ENCODE assay signal across 16 mouse cellular contexts in the genomic region with DNA sequence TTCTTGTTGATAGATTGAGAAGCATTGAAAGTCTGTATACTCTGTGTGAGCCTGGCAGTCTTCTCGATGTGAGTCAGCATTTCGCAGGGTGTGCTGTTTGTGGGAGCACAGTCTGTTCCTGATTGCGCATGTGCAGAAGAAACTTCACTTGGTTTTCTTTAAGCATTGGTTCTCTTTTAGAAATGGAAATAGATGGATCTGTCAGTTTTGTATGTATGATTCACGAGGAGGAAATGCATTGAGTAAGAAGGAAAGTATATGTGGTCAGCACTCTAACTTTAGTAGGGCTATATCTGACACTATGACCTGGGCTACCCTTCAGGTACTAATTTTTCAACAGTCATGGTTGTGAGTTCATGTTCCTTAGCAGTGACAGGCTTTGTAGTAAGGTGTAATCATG. TPM values are rescaled to one million over a fixed set of nuclear protein-coding genes. Genes with fewer than 3 reads are reported as not detected.
DNase-seq lines count a peak whose midpoint lies in the region; ATAC-seq and TF ChIP-seq lines count a peak whose summit lies in the region.
"Had no signal": no experiment of that assay in that cellular context is flagged by ENCODE, and none has a peak within 500 bp of the region (broad histone marks: within the 10 kb centered on the region; RNA-seq: fewer than 3 reads in every experiment).

No protein-coding gene starts in this region.

- H3K79me2 ChIP-seq in liver, adult 2 months (ENCODE audit: control insufficient read depth, insufficient read depth, low read length), result peaks cover 8% of the 10 kb centered on the region; the same call in 1 of the 2 replicates

- WGBS in liver, adult 2 months, result 91% methylated on average over 4 of the region's 4 CpGs
- WGBS in kidney, adult 2 months, result 87% methylated on average over 4 of the region's 4 CpGs

- no peak for TF ChIP-seq CTCF in liver, adult 2 months (IDR thresholded peaks at IDR 0.05; ENCODE audit: low read depth, low read length)
- TF ChIP-seq CTCF in kidney, adult 2 months (conservative IDR thresholded peaks at IDR 0.05; ENCODE audit: insufficient read depth, insufficient read length, low read depth, low read length), result no peak

- no peak for DNase-seq in frontal cortex, postnatal 14 days (ENCODE audit: low spot score in 2 of 2)
- DNase-seq in liver, adult 2 months (ENCODE audit: extremely low read depth, low read depth, low spot score), result peak; percentile 32
- DNase-seq in liver, result no peak
- DNase-seq in c-Kit-positive CD71-negative TER-119-negative erythroid progenitor cells, embryonic 14.5 days (ENCODE audit: low read depth), result peak; percentile 20
- no peak for DNase-seq in kidney, adult 2 months
- no peak for DNase-seq in cerebellum, postnatal 14 days
- DNase-seq: adrenal gland, postnatal 25 days; cerebellum, adult 9-10 months; thymus, postnatal 4 days had no signal

- no peak for TF ChIP-seq POLR2A in liver, adult 2 months (IDR thresholded peaks at IDR 0.05; ENCODE audit: extremely low read depth, insufficient read depth, low read length)
- no peak for TF ChIP-seq POLR2A in kidney, adult 2 months (IDR thresholded peaks at IDR 0.05; ENCODE audit: low read depth, low read length)

- no peak overlapping the region for H3K4me3 ChIP-seq in liver, adult 2 months (ENCODE audit: insufficient read depth, low read depth, low read length)
- peak overlapping the region; percentile 19 for H3K4me3 ChIP-seq in megakaryocyte, embryonic 14.5 days (replicated peaks)
- H3K4me3 ChIP-seq in kidney, adult 2 months (ENCODE audit: insufficient read depth, low read depth, low read length), result no peak overlapping the region
- H3K4me3 ChIP-seq: erythroblast, embryonic 14.5 days; hindbrain, embryonic 12.5 days; kidney, embryonic 15.5 days; limb, embryonic 12.5 days; midbrain, embryonic 12.5 days had no signal

- H3K36me3 ChIP-seq in liver, adult 2 months (ENCODE audit: control insufficient read depth, insufficient read depth, low read length), result peaks cover 9% of the 10 kb centered on the region; the same call in 1 of the 2 replicates
- H3K36me3 ChIP-seq in megakaryocyte, embryonic 14.5 days (replicated peaks; ENCODE audit: low read length), result peaks cover 74% of the 10 kb centered on the region
- no peaks in the 10 kb centered on the region for H3K36me3 ChIP-seq in kidney, adult 2 months (ENCODE audit: control insufficient read depth, insufficient read depth, low read length)
- H3K36me3 ChIP-seq: hindbrain, embryonic 12.5 days; midbrain, embryonic 12.5 days had no signal

- peaks cover 2% of the 10 kb centered on the region; the same call in 1 of the 2 replicates for H3K4me1 ChIP-seq in liver, adult 2 months (ENCODE audit: control insufficient read depth, insufficient read depth, low read length)
- peaks cover 38% of the 10 kb centered on the region for H3K4me1 ChIP-seq in megakaryocyte, embryonic 14.5 days
- no peaks in the 10 kb centered on the region for H3K4me1 ChIP-seq in kidney, adult 2 months (ENCODE audit: control insufficient read depth, insufficient read depth, low read length)
- H3K4me1 ChIP-seq: hindbrain, embryonic 12.5 days; kidney, embryonic 15.5 days; limb, embryonic 12.5 days; midbrain, embryonic 12.5 days had no signal

- peak; percentile 83 for ATAC-seq in frontal cortex, adult (ENCODE audit: low TSS enrichment)

- H3K9ac ChIP-seq in liver, adult 2 months (ENCODE audit: low read depth, low read length), result no peak overlapping the region
- H3K9ac ChIP-seq: hindbrain, embryonic 12.5 days; kidney, embryonic 15.5 days; limb, embryonic 12.5 days; midbrain, embryonic 12.5 days had no signal

- no peaks in the 10 kb centered on the region for H3K9me3 ChIP-seq in megakaryocyte, embryonic 14.5 days
- H3K9me3 ChIP-seq: hindbrain, embryonic 12.5 days; kidney, embryonic 15.5 days; limb, embryonic 12.5 days; midbrain, embryonic 12.5 days had no signal

- no peak overlapping the region for H3K27ac ChIP-seq in liver, adult 2 months (replicated peaks; ENCODE audit: insufficient read depth, low read depth, low read length)
- H3K27ac ChIP-seq in kidney, adult 2 months (ENCODE audit: insufficient read depth, low read depth, low read length), result no peak overlapping the region
- H3K27ac ChIP-seq: hindbrain, embryonic 12.5 days; kidney, embryonic 15.5 days; limb, embryonic 12.5 days; midbrain, embryonic 12.5 days had no signal

- no peaks in the 10 kb centered on the region for H3K27me3 ChIP-seq in liver, adult 2 months (ENCODE audit: control insufficient read depth, insufficient read depth, low read length)
- H3K27me3 ChIP-seq in megakaryocyte, embryonic 14.5 days (replicated peaks), result no peaks in the 10 kb centered on the region
- no peaks in the 10 kb centered on the region for H3K27me3 ChIP-seq in kidney, adult 2 months (replicated peaks; ENCODE audit: control insufficient read depth, insufficient read depth, low read length)
- H3K27me3 ChIP-seq: hindbrain, embryonic 12.5 days; kidney, embryonic 15.5 days; limb, embryonic 12.5 days; midbrain, embryonic 12.5 days had no signal

RNA-seq across cellular contexts. Expression of gene Rnf115, which starts 32.2 kb away (rescaled TPM):
- 30.5 and 33.6 TPM in 2 replicates for total RNA-seq in liver, adult 2 months (2014; rRNA removed)
- 12.7 and 12.9 TPM in 2 replicates for polyA plus RNA-seq in liver, adult 2 months (2012; rRNA removed)
- polyA plus RNA-seq in megakaryocyte, embryonic 14.5 days (2012; ENCODE audit: insufficient read depth, low replicate concordance), result 2.5 and 19.1 TPM in 2 replicates
- polyA plus RNA-seq in kidney, adult 2 months (2012; rRNA removed), result 20.7 and 23.5 TPM in 2 replicates

RNA-seq across cellular contexts. Expression of gene Polr3c, which starts 32.3 kb away (rescaled TPM):
- 6.5 and 10.0 TPM in 2 replicates for total RNA-seq in liver, adult 2 months (2014; rRNA removed)
- 16.2 and 19.1 TPM in 2 replicates for polyA plus RNA-seq in liver, adult 2 months (2012; rRNA removed)
- polyA plus RNA-seq in megakaryocyte, embryonic 14.5 days (2012; ENCODE audit: insufficient read depth, low replicate concordance), result 0.70 and 5.0 TPM in 2 replicates
- polyA plus RNA-seq in kidney, adult 2 months (2012; rRNA removed), result 32.2 and 34.6 TPM in 2 replicates

RNA-seq across cellular contexts. Expression of gene Nudt17, which starts 51.3 kb away (rescaled TPM):
- total RNA-seq in liver, adult 2 months (2014; rRNA removed), result 0.20 and 0.28 TPM in 2 replicates
- polyA plus RNA-seq in liver, adult 2 months (2012; rRNA removed), result 0.16 and 0.69 TPM in 2 replicates
- 0.17 TPM in 1 of 2 replicates, not detected in the other for polyA plus RNA-seq in megakaryocyte, embryonic 14.5 days (2012; ENCODE audit: insufficient read depth, low replicate concordance)
- 2.0 and 3.6 TPM in 2 replicates for polyA plus RNA-seq in kidney, adult 2 months (2012; rRNA removed)

Comparison
In these comparisons a context has a peak if more than half of its experiments do, and no peak if none do; other contexts are left out.
1. DNase-seq: peak in liver, adult 2 months (single experiment) and c-Kit-positive CD71-negative TER-119-negative erythroid progenitor cells, embryonic 14.5 days (single experiment); none in frontal cortex, postnatal 14 days (0 of 2), liver (single experiment), kidney, adult 2 months (single experiment) and cerebellum, postnatal 14 days (0 of 2).